ENCODE assay signal across 10 mouse cellular contexts in genomic region chr7:6753440-6753839, GRCm38 (mm10). TPM values are rescaled to one million over a fixed set of nuclear protein-coding genes. Genes with fewer than 3 reads are reported as not detected.
DNase-seq lines count a peak whose midpoint lies in the region; ATAC-seq and TF ChIP-seq lines count a peak whose summit lies in the region.
"Had no signal": no experiment of that assay in that cellular context is flagged by ENCODE, and none has a peak within 500 bp of the region (broad histone marks: within the 10 kb centered on the region; RNA-seq: fewer than 3 reads in every experiment).

No protein-coding gene starts in this region.

- no peak for TF ChIP-seq CTCF in ES-Bruce4 (IDR thresholded peaks at IDR 0.05; ENCODE audit: low read depth, low read length)
- no peak for TF ChIP-seq CTCF in brain, embryonic 14.5 days (IDR thresholded peaks at IDR 0.05; ENCODE audit: borderline replicate concordance, extremely low read depth, insufficient read depth, insufficient read length)
- TF ChIP-seq CTCF in left cerebral cortex, adult 2 months (IDR thresholded peaks at IDR 0.05) = no peak

- peak; percentile 88 for DNase-seq in brain, embryonic 14.5 days (ENCODE audit: low read depth)
- DNase-seq in midbrain, embryonic 10.5 days (ENCODE audit: low spot score) = peak; percentile 50
- DNase-seq in adrenal gland, postnatal 14 days = no peak
- no peak for DNase-seq in left cerebral cortex, adult 2 months (ENCODE audit: extremely low spot score in 1 of 2, low spot score in 2 of 2)
- DNase-seq in ovary, postnatal 14 days (ENCODE audit: low spot score) = no peak
- DNase-seq: kidney, adult 11 months; right cerebral cortex, postnatal 14 days had no signal

- H3K27ac ChIP-seq in ES-Bruce4 (ENCODE audit: insufficient read depth, low read length) = peak overlapping the region; percentile 30; the same call in 1 of the 2 replicates
- H3K27ac ChIP-seq in forebrain, embryonic 16.5 days (ENCODE audit: low read length) = no peak overlapping the region
- peak overlapping the region; percentile 72 for H3K27ac ChIP-seq in midbrain, embryonic 10.5 days (replicated peaks)
- no peak overlapping the region for H3K27ac ChIP-seq in left cerebral cortex, adult 2 months

- no peak overlapping the region for H3K9ac ChIP-seq in ES-Bruce4 (ENCODE audit: low read depth, poor library complexity, severe bottlenecking)
- H3K9ac ChIP-seq in forebrain, embryonic 16.5 days (replicated peaks; ENCODE audit: low read depth, low read length) = no peak overlapping the region

- intact Hi-C loops in left cerebral cortex, adult 2 months (cut with DNase I) = no loop called here

- TF ChIP-seq POLR2A in ES-Bruce4 (IDR thresholded peaks at IDR 0.05; ENCODE audit: insufficient read depth, low read length) = no peak
- no peak for TF ChIP-seq POLR2A in brain, embryonic 14.5 days (IDR thresholded peaks at IDR 0.05; ENCODE audit: borderline replicate concordance, extremely low read depth, insufficient read depth, insufficient read length, poor library complexity, severe bottlenecking)

- WGBS in forebrain, embryonic 16.5 days = 11% methylated on average over 4 of the region's 4 CpGs
- WGBS in midbrain, embryonic 10.5 days = 11% methylated on average over 4 of the region's 4 CpGs

- H3K4me1 ChIP-seq in ES-Bruce4 (ENCODE audit: control insufficient read depth, insufficient read depth, low read length) = peaks cover 4% of the 10 kb centered on the region
- H3K4me1 ChIP-seq in forebrain, embryonic 16.5 days (replicated peaks; ENCODE audit: control insufficient read depth, insufficient read depth, low read length) = peaks cover 2% of the 10 kb centered on the region; the same call in 1 of the 2 replicates
- H3K4me1 ChIP-seq in midbrain, embryonic 10.5 days = peaks cover 38% of the 10 kb centered on the region

- H3K36me3 ChIP-seq in ES-Bruce4 (ENCODE audit: control insufficient read depth, insufficient read depth, low read length, poor library complexity, severe bottlenecking) = no peaks in the 10 kb centered on the region
- no peaks in the 10 kb centered on the region for H3K36me3 ChIP-seq in forebrain, embryonic 16.5 days (ENCODE audit: control insufficient read depth, insufficient read depth)
- H3K36me3 ChIP-seq in midbrain, embryonic 10.5 days = no peaks in the 10 kb centered on the region

- ATAC-seq in forebrain, embryonic 16.5 days = peak; percentile 84
- ATAC-seq in activated CD4-positive, CD25-positive, alpha-beta regulatory T cell, adult 4 months = no peak

- no peak overlapping the region for H3K4me2 ChIP-seq in forebrain, embryonic 16.5 days (ENCODE audit: low read length)

- H3K9me3 ChIP-seq in ES-Bruce4 (replicated peaks; ENCODE audit: control insufficient read depth, insufficient read depth, low read length, poor library complexity, severe bottlenecking) = no peaks in the 10 kb centered on the region
- H3K9me3 ChIP-seq in forebrain, embryonic 16.5 days (ENCODE audit: control insufficient read depth, low read length) = no peaks in the 10 kb centered on the region
- no peaks in the 10 kb centered on the region for H3K9me3 ChIP-seq in midbrain, embryonic 10.5 days (replicated peaks)

- TF ChIP-seq EP300 in ES-Bruce4 (IDR thresholded peaks at IDR 0.05; ENCODE audit: insufficient read depth, low read depth, low read length) = no peak

- H3K27me3 ChIP-seq in ES-Bruce4 (ENCODE audit: control insufficient read depth, insufficient read depth, low read length, poor library complexity, severe bottlenecking) = no peaks in the 10 kb centered on the region
- H3K27me3 ChIP-seq in forebrain, embryonic 16.5 days (replicated peaks; ENCODE audit: control insufficient read depth, insufficient read depth, low read length) = no peaks in the 10 kb centered on the region
- H3K27me3 ChIP-seq in midbrain, embryonic 10.5 days (ENCODE audit: low read depth, poor library complexity, severe bottlenecking) = no peaks in the 10 kb centered on the region

- no peak overlapping the region for H3K4me3 ChIP-seq in ES-Bruce4 (ENCODE audit: low read depth, low read length)
- H3K4me3 ChIP-seq in forebrain, embryonic 16.5 days (replicated peaks; ENCODE audit: low read length) = no peak overlapping the region
- H3K4me3 ChIP-seq in midbrain, embryonic 10.5 days = 0 out of 2 replicates have a peak overlapping the region, but pooled peaks have one; percentile 18
- no peak overlapping the region for H3K4me3 ChIP-seq in left cerebral cortex, adult 2 months

RNA-seq across cellular contexts. Expression of gene Usp29, which starts 23.1 kb away (rescaled TPM):
- polyA plus RNA-seq in ES-Bruce4 (2011; ENCODE audit: insufficient read depth, insufficient read length, low read depth, missing spikeins) = 12.8 and 14.2 TPM in 2 replicates
- 21.1 and 38.4 TPM in 2 replicates for polyA plus RNA-seq in brain, embryonic 14.5 days (2012; rRNA removed)
- polyA plus RNA-seq in forebrain, embryonic 16.5 days (2015; fragmentation: Nextera tagmentation; extraction: Ambion mirVana) = 19.0 and 32.0 TPM in 2 replicates
- polyA plus RNA-seq in midbrain, embryonic 10.5 days (2016; fragmentation: Nextera tagmentation; extraction: Ambion mirVana) = 7.7 and 10.8 TPM in 2 replicates
- total RNA-seq in adrenal gland, postnatal 14 days (2021) = 2.3 and 2.7 TPM in 2 replicates
- 10 to 100 TPM; 38.7 to 47.2 TPM for total RNA-seq in left cerebral cortex, adult 2 months (2021)
- not detected for polyA plus RNA-seq in activated CD4-positive, CD25-positive, alpha-beta regulatory T cell, adult 4 months (2017; shearing (Covaris generic))

RNA-seq across cellular contexts. Expression of gene Peg3, which starts 23.2 kb away (rescaled TPM):
- 216 and 228 TPM in 2 replicates for polyA plus RNA-seq in ES-Bruce4 (2011; ENCODE audit: insufficient read depth, insufficient read length, low read depth, missing spikeins)
- 58.8 and 88.4 TPM in 2 replicates for polyA plus RNA-seq in brain, embryonic 14.5 days (2012; rRNA removed)
- 56.9 and 66.5 TPM in 2 replicates for polyA plus RNA-seq in forebrain, embryonic 16.5 days (2015; fragmentation: Nextera tagmentation; extraction: Ambion mirVana)
- 86.6 and 95.0 TPM in 2 replicates for polyA plus RNA-seq in midbrain, embryonic 10.5 days (2016; fragmentation: Nextera tagmentation; extraction: Ambion mirVana)
- total RNA-seq in adrenal gland, postnatal 14 days (2021) = 62.7 and 74.1 TPM in 2 replicates
- total RNA-seq in left cerebral cortex, adult 2 months (2021) = 100 to 1,000 TPM; 217 to 241 TPM
- not detected for polyA plus RNA-seq in activated CD4-positive, CD25-positive, alpha-beta regulatory T cell, adult 4 months (2017; shearing (Covaris generic))

RNA-seq across cellular contexts. Expression of gene Zim1, which starts 57.2 kb away (rescaled TPM):
- 5.2 and 10.3 TPM in 2 replicates for polyA plus RNA-seq in ES-Bruce4 (2011; ENCODE audit: insufficient read depth, insufficient read length, low read depth, missing spikeins)
- 13.2 and 18.1 TPM in 2 replicates for polyA plus RNA-seq in brain, embryonic 14.5 days (2012; rRNA removed)
- 2.7 and 4.1 TPM in 2 replicates for polyA plus RNA-seq in forebrain, embryonic 16.5 days (2015; fragmentation: Nextera tagmentation; extraction: Ambion mirVana)
- 0.48 and 0.86 TPM in 2 replicates for polyA plus RNA-seq in midbrain, embryonic 10.5 days (2016; fragmentation: Nextera tagmentation; extraction: Ambion mirVana)
- 14.4 and 19.7 TPM in 2 replicates for total RNA-seq in adrenal gland, postnatal 14 days (2021)
- 1 to 10 TPM; 4.5 to 7.8 TPM for total RNA-seq in left cerebral cortex, adult 2 months (2021)
- polyA plus RNA-seq in activated CD4-positive, CD25-positive, alpha-beta regulatory T cell, adult 4 months (2017; shearing (Covaris generic)) = not detected

Comparison
In these comparisons a context has a peak if more than half of its experiments do, and no peak if none do; other contexts are left out.
1. H3K27ac ChIP-seq: peak in ES-Bruce4 (single experiment) and midbrain, embryonic 10.5 days (single experiment); none in forebrain, embryonic 16.5 days (single experiment) and left cerebral cortex, adult 2 months (single experiment).
2. DNase-seq: peak in brain, embryonic 14.5 days (single experiment) and midbrain, embryonic 10.5 days (single experiment); none in adrenal gland, postnatal 14 days (single experiment), left cerebral cortex, adult 2 months (0 of 2) and ovary, postnatal 14 days (single experiment).
3. RNA of gene Peg3, which starts 23.2 kb away (polyA plus RNA-seq): 216 to 228 TPM in ES-Bruce4, 58.8 to 88.4 TPM in brain, embryonic 14.5 days, 86.6 to 95.0 TPM in midbrain, embryonic 10.5 days and 56.9 to 66.5 TPM in forebrain, embryonic 16.5 days; not detected in activated CD4-positive, CD25-positive, alpha-beta regulatory T cell, adult 4 months; every median in the first group is over 10 times any median in the second.